Mouse (Mus musculus) midbrain, embryonic 11.5 days (tissue): Measurements from ENCODE around the gene Dgkg. TPM values are rescaled to one million over a fixed set of nuclear protein-coding genes. Genes with fewer than 3 reads are reported as not detected.

Experiments
- ATAC-seq: fragments of 200-750 bp; cut with Nextera tagmentation; 2 replicates; pipeline ENCODE4 v1.8.0; 2017; ENCODE audit warnings: moderate TSS enrichment, moderate library complexity; ENCODE audit not compliant: low FRiP score
- DNase-seq: peaks from one replicate; pipeline ENCODE4 v3.0.0; 2015; ENCODE audit warnings: low spot score; ENCODE audit errors: missing footprints
- H3K27ac ChIP-seq: fragments of 300-500 bp; sonication (generic); 2 replicates; pipeline ENCODE4 v1.5.1; 2014; ENCODE audit warnings: low read depth, low read length
- H3K27me3 ChIP-seq: fragments of 300-500 bp; sonication (generic); 2 replicates; pipeline ENCODE4 v1.6.1; 2014; ENCODE audit warnings: mild to moderate bottlenecking, low read length, moderate library complexity, mixed read lengths; ENCODE audit not compliant: control insufficient read depth, insufficient read depth
- H3K36me3 ChIP-seq: fragments of 300-500 bp; sonication (generic); 2 replicates; pipeline ENCODE4 v1.6.1; 2014; ENCODE audit warnings: mild to moderate bottlenecking, low read length, moderate library complexity, mixed read lengths; ENCODE audit not compliant: control insufficient read depth, insufficient read depth
- H3K4me1 ChIP-seq: fragments of 300-500 bp; sonication (generic); 2 replicates; pipeline ENCODE4 v1.6.1; 2014; ENCODE audit warnings: low read length; ENCODE audit not compliant: control insufficient read depth, insufficient read depth
- H3K4me2 ChIP-seq: fragments of 300-500 bp; sonication (generic); 2 replicates; pipeline ENCODE4 v1.6.1; 2014; ENCODE audit warnings: mild to moderate bottlenecking, moderate library complexity
- H3K4me3 ChIP-seq: fragments of 300-500 bp; sonication (generic); 2 replicates; pipeline ENCODE4 v1.5.1; 2014; ENCODE audit warnings: low read depth, low read length
- H3K9ac ChIP-seq: fragments of 300-500 bp; sonication (generic); 2 replicates; pipeline ENCODE4 v1.6.1; 2014; ENCODE audit warnings: low read length
- H3K9me3 ChIP-seq: fragments of 300-500 bp; sonication (generic); 2 replicates; pipeline ENCODE4 v1.6.1; 2016; ENCODE audit warnings: low read length; ENCODE audit not compliant: control insufficient read depth
- WGBS: fragments of 180-500 bp; shearing (Covaris S2); extraction: QIAGEN DNeasy Blood & Tissue Kit; methylation state at CpG from one replicate; pipeline ENCODE4 v1.1.7; 2014; 5-methylcytosine and 5-hydroxymethylcytosine counted together
- polyA plus RNA-seq: library from polyadenylated mRNA; unstranded; fragments of >200 nt; fragmentation: Nextera tagmentation; extraction: Ambion mirVana; gene quantifications from 2 replicates; pipeline ENCODE4 v1.2.1, GENCODE M21; 2014

The Dgkg gene
- polyA plus RNA-seq, 1 experiment from 2014 or later = 0.15 TPM

DNA sequence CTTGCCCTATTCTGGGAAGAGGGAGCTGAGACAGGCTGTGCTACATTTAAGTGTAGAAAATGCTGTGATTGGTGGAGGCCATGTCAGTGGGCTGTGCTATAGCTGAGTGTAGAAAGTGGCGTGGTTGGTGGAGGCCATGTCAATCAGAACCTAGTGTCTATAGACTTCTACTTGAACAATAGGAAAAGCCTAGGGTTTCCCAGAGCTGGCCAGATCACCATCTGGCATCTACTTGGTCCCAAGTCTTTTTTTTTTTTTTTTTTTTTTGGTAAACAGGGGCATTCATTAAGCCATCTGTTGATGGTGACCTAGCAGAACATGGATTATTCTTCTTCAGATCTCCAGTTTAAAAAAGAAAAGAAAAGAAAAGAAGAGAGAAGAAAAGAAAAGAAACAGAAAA, 60.6 kb downstream of the Dgkg start:
- Histone ChIP-seq H3K4me3 (no peak overlapping the region), H3K27ac (no peak overlapping the region), H3K36me3 (no peaks in the 10 kb centered on the region), H3K4me2 (no peak overlapping the region), H3K9ac (no peak overlapping the region), H3K4me1 (no peaks in the 10 kb centered on the region), H3K27me3 (no peaks in the 10 kb centered on the region), H3K9me3 (no peaks in the 10 kb centered on the region)
- 69% methylated on average over 1 of the region's 1 CpGs for WGBS
- DNase-seq = no peak
- ATAC-seq = no peak

DNA sequence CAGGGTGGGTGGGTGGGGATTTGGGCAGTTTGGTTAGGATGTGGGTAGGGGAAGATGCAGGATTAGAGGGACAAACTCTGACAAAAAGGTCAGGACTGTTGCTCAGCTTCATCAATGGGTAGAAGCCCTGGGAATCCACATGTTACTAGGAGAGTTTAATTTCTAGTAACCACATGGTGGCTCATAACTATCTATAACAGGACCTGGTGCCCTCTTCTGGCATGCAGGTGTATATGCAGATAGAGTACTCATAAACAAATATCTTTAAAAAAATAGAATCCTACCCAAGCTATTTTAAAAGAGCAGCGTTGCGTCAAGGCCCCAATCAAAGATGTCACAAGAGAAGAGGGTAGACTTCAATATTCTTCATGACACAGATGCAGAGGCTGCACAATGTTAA, 63.1 kb downstream of the Dgkg start:
- H3K4me2 ChIP-seq = no peak overlapping the region
- H3K9me3 ChIP-seq = no peaks in the 10 kb centered on the region
- no peak for DNase-seq
- 98% methylated on average over 2 of the region's 2 CpGs for WGBS
- no peak overlapping the region for H3K9ac ChIP-seq
- no peaks in the 10 kb centered on the region for H3K36me3 ChIP-seq
- no peaks in the 10 kb centered on the region for H3K4me1 ChIP-seq
- no peaks in the 10 kb centered on the region for H3K27me3 ChIP-seq
- ATAC-seq = no peak
- H3K4me3 ChIP-seq = no peak overlapping the region
- H3K27ac ChIP-seq = no peak overlapping the region

DNA sequence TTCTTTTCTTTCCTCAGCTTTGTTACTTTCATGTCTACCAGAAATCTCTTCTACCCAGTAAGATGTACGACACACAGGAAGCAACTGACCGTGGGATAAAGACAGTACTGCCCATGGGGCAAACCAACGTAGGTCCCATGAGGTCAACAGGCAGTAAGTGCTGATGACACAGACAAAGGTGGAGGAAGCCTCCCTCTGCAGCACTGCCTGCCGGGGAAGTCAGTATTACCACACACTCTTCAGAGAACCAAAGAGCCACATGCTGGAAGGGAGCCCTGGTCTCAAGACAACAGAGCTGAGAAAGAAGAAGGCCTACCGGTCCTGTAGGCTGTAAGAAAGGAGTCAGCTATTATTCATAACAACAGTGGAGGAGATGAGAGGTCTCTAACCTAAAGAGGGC, 67.4 kb downstream of the Dgkg start:
- Histone ChIP-seq H3K9ac (no peak overlapping the region), H3K27me3 (no peaks in the 10 kb centered on the region), H3K36me3 (no peaks in the 10 kb centered on the region), H3K4me3 (no peak overlapping the region), H3K9me3 (no peaks in the 10 kb centered on the region), H3K27ac (no peak overlapping the region), H3K4me1 (no peaks in the 10 kb centered on the region), H3K4me2 (no peak overlapping the region)
- 88% methylated on average over 5 of the region's 5 CpGs for WGBS
- ATAC-seq (no peak), DNase-seq (no peak)

DNA sequence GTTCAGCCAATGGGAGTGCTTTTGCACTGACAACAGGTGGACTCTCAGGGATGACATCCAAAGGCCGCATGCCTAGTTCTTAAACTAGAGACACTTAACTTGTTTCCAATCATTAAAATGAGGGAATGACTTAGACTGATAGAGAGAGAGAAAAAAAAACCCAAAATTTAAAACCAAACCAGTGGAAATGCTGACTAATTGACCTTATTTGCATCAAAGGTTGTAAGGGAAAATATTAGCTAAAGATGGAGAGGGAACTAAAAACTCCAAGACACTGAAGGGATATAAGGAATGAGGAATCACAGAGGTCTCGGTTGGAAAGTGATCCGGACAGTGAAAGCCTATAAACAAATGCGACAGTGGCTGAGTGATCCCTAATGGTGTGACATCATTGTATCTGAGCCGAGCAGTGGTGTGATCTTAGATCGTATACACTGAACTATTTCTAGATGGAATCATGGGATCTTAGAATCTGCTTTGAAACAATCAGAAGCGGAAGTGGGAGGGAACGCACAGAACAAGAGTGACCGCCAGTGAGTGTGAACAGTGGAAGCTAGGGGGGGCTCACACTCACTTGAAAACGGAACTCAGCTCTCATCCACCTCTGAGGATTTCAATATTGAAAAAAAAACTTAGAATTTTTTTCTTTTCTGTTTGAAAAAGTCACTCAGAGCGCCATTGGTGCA, 70.7 kb downstream of the Dgkg start:
- H3K36me3 ChIP-seq = no peaks in the 10 kb centered on the region
- no peak overlapping the region for H3K27ac ChIP-seq
- ATAC-seq (no peak), DNase-seq (no peak)
- no peak overlapping the region for H3K4me3 ChIP-seq
- H3K4me2 ChIP-seq = no peak overlapping the region
- H3K27me3 ChIP-seq = no peaks in the 10 kb centered on the region
- H3K9ac ChIP-seq = no peak overlapping the region
- WGBS = 86% methylated on average over 11 of the region's 11 CpGs
- no peaks in the 10 kb centered on the region for H3K9me3 ChIP-seq
- no peaks in the 10 kb centered on the region for H3K4me1 ChIP-seq

DNA sequence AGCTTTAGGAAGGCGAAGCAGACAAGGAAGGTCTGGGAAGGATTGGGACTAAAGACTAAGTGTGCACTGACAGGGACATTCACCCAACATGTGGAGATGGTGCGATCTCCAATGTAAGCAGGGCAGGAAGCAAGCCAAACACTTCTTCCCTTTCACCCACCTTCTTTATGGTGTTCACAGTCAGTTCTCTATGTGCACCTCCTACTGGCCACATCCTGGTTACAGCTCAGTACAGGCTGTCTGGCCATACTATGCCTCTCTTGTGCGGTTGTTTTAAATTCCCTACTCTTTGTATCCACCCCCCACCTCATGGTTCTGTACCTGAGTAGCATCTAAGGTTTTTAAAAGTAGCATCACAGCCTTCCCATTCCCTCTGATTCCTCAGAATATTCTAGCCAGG, 71.5 kb downstream of the Dgkg start:
- DNase-seq = no peak

DNA sequence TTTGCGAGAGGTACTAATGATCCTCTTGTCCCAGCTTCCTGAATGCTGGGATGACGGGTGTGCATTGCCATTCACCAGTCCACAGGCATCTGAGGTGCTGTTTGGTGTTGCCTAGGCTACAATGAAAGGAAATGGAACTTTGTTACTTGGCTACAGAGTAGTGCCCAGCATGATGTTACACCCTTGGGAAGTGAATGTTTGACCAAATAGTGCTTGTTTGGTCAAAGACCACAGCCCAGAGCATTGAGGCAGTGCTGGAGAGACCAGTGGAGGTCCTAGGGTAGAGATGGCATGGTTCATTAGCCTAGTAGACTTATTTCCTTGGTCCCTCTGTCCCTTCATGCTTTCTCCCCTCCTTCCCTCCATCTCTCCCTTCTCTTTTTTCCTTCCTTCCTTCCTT, 73.6 kb downstream of the Dgkg start:
- Histone ChIP-seq H3K9me3 (no peaks in the 10 kb centered on the region), H3K27me3 (no peaks in the 10 kb centered on the region), H3K4me2 (no peak overlapping the region), H3K4me1 (no peaks in the 10 kb centered on the region), H3K36me3 (no peaks in the 10 kb centered on the region), H3K27ac (no peak overlapping the region), H3K9ac (no peak overlapping the region), H3K4me3 (no peak overlapping the region)
- ATAC-seq = no peak
- no peak for DNase-seq
- WGBS = 57% methylated on average over 2 of the region's 2 CpGs

More for the DNA sequence above, 71.5 kb downstream of the Dgkg start:
- no peak overlapping the region for H3K4me2 ChIP-seq
- no peaks in the 10 kb centered on the region for H3K4me1 ChIP-seq
- H3K27ac ChIP-seq = no peak overlapping the region
- H3K9me3 ChIP-seq = no peaks in the 10 kb centered on the region
- no peaks in the 10 kb centered on the region for H3K27me3 ChIP-seq
- no peak overlapping the region for H3K9ac ChIP-seq
- H3K4me3 ChIP-seq = no peak overlapping the region
- H3K36me3 ChIP-seq = no peaks in the 10 kb centered on the region
- 90% methylated on average over 3 of the region's 3 CpGs for WGBS
- ATAC-seq = no peak

DNA sequence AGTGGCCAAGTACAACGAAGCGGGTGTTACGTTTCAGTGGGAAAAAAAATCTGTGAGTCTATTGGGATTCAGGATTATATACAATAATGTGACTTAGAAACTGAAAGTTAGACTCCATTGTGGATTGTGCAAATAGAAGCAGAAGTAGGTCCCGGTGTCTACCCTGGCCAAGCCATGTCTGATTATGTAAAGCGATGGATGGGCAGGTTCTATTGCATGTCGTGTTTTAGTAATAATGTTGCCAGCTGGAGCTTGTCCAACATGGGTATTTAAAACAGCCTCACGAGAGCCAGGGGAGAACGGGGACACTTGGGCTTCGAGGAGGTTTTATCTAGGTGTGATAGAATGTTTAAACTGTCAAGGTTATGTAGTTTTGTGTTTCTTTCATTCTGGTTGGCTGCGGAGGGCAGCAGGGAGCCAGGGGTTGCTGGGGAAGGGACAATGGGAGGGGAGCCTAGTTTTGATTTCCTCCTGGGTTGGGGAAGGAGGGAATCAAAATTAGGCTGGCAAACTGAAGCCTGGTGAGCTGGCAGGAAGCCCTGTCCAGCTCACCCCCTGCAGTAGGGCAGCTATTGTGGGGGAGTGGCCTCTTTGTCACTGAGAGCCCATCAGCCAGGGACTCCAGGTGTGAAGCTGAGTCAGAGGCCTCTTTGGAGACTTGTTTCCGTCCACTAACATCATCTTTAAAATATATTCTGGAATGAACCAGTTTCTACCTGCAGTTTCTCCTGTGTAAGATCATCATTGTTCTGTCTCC, 74.7 kb downstream of the Dgkg start:
- ATAC-seq (no peak), DNase-seq (no peak)
- no peaks in the 10 kb centered on the region for H3K36me3 ChIP-seq
- WGBS = 78% methylated on average over 11 of the region's 11 CpGs
- H3K4me1 ChIP-seq = no peaks in the 10 kb centered on the region
- no peak overlapping the region for H3K4me3 ChIP-seq
- no peak overlapping the region for H3K9ac ChIP-seq
- no peak overlapping the region for H3K4me2 ChIP-seq
- H3K27me3 ChIP-seq = no peaks in the 10 kb centered on the region
- H3K27ac ChIP-seq = no peak overlapping the region
- no peaks in the 10 kb centered on the region for H3K9me3 ChIP-seq

DNA sequence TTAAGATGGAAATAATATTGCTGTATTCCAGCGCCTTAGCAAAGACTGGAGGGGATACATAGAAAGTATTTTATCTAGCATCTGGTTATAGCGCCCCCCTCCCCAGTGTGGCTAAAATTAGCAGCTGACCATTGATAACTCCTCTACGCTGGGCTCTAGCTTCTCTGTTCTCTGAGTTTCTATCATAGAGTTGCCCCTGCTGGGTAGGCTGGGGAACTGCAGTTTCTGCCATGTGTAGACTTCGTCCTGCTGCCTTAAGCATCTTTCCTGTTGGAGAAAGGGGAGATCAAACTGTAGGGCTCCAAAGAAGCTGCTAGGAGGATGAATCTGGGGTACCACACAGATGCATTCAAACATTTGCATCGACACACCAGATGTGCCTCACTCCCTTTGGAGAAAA, 76.9 kb downstream of the Dgkg start:
- no peak overlapping the region for H3K9ac ChIP-seq
- H3K9me3 ChIP-seq = no peaks in the 10 kb centered on the region
- H3K4me1 ChIP-seq = no peaks in the 10 kb centered on the region
- H3K27ac ChIP-seq = no peak overlapping the region
- H3K27me3 ChIP-seq = no peaks in the 10 kb centered on the region
- no peak overlapping the region for H3K4me3 ChIP-seq
- no peaks in the 10 kb centered on the region for H3K36me3 ChIP-seq
- WGBS = 42% methylated on average over 5 of the region's 5 CpGs
- ATAC-seq (no peak), DNase-seq (no peak)
- no peak overlapping the region for H3K4me2 ChIP-seq

DNA sequence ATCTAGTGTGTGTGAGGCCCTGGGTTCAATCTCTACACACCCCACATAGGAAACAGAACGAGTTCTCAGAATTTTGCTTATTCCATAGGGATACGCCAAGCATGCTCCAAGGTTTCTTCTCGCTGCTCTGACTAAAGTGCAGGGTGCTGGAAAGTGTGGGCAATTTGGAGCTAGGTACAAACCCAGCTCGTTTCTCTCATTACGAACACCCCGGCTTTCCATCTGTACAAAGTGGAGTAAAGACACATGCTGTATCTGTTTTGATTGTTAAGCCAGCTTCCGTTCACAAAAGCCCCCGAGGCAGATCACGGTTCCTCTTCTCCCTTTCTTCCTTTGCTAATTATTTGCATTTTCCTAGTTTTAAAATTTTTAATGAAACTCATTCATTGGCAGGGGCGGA, 78.1 kb downstream of the Dgkg start:
- ATAC-seq = no peak
- Histone ChIP-seq H3K36me3 (no peaks in the 10 kb centered on the region), H3K27me3 (no peaks in the 10 kb centered on the region), H3K9ac (no peak overlapping the region), H3K4me1 (no peaks in the 10 kb centered on the region), H3K4me3 (no peak overlapping the region), H3K9me3 (no peaks in the 10 kb centered on the region), H3K27ac (no peak overlapping the region), H3K4me2 (no peak overlapping the region)
- 92% methylated on average over 10 of the region's 10 CpGs for WGBS
- DNase-seq = no peak
